Mouse (Mus musculus): ENCODE data around the gene Pheta1.
"Not testable (repeated sequence)": the region's sequence is repeated elsewhere in the genome, so short reads cannot be mapped to it uniquely, and the experiment has no call there.

Pheta1 gene

DNA sequence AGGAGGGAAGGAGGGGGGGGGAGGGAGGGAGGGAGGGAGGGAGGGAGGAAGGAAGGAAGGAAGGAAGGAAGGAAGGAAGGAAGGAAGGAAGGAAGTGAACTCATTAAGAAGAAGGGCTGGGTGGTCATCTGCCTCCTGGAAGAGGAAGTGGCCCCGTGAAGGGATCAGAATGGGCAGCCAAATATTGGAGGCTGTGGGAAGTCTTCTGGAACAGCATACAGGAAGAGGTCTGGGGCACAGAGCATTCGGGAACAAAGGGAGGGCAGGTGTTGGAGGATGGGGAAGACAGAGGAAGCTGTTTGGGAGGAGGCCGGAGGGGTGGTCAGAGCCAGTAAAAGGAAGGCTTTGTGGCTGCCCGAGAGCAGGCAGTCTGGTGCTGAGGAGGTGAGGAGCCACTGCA is 3.4 kb upstream of the Pheta1 start:
- DNase-seq (ENCODE audit: low read depth): no peak

DNA sequence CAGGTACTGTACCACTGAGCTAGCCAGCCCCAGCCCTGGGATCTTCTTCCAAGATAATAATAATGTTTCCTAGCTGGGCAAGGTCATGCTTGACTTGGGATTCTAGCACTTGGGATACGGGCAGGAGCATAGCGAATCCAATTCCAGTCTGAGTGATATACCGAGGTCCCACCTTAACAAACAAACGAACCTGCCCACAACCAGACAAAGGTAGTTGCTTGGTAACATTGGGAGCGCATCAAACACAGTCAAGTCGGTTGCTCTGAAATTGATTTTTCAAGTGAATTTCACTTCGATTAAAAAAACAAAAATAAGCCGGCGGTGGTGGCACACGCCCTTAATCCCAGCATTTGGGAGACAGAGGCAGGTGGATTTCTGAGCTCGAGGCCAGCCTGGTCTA is 2.5 kb upstream of the Pheta1 start:
- DNase-seq (ENCODE audit: low read depth): no peak

DNA sequence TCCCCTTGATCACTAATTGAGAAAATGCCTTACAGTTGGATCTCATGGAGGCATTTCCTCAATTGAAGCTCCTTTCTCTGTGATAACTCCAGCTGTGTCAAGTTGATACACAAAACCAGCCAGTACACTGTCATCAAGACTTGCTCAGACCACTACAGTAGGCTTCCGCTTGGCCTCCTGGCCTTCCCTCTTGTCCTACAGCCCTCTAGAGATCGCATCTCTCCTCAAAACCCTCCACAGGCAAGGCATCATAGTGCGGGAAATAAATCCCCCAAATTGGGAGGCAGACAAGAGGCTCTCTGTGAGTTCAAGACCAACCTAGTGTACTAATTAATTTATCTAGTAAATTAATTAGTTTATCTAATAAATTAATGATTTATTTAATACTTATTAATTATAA is 1.5 kb upstream of the Pheta1 start:
- not testable (repeated sequence) for DNase-seq (ENCODE audit: low read depth)

DNA sequence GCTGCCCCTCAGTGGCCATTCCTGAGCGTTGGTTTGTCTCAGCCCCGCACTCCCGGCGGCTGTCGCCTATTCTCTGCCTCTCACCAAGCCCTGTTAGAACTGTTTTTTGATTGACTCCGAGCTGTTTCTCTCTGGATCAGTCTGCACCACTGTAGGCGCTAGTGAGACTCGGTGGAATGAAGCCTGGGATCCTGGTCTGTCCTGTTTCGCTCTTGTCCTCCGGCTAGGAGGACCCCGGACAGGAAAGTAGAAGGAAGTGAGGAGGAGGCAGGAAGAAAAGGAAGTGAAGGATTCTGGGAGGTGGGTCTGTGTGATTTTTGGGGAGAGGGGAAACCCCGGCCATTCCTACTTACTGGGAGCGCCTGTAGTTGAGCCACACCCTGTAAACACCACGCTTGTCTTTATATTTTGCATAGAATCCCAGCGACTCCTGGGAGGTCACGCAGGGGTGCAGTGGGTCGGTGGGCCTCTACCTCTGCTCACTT is 707 bp upstream of the Pheta1 start:
- peak; percentile 53 for DNase-seq (ENCODE audit: low read depth)

- DNase-seq (ENCODE audit: low read depth): no peak
Measured at GRCm38 (mm10) chr5:121849478-121850349, 930 bp downstream of the Pheta1 start.

DNA sequence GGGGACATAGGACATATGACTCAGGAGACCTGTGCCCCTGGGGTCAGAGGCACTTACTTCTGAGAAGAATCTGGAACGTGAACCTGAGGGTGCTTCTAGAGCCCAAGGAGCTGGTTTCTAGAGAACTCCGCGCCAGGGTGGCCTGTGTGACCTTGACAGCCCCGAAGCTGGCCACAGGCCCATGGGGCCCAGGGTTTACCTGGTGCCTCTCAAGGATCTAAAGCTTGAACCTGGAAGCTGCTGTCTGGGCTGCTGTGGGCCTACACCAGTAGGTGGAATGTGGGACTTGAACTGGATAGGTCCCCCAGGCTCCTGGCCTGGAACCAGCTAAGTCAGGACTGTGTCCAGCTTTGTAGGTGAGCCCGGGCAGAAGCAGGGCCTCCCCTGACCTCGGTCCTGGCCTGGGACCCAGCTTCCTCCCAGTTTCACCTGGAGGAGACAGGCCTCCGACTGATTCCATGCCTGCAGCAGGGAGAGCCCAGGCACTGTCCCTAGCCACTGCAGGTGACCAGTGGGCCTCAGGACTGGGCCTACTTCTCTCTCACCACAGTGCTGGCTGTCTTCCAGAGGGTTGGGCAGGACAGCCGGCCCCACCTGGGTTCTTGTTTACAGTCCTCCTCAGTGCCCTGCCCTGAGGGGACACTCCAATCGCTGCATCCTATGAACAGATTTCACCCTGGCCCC is 4.7 kb downstream of the Pheta1 start:
- DNase-seq (ENCODE audit: low read depth): no peak

DNA sequence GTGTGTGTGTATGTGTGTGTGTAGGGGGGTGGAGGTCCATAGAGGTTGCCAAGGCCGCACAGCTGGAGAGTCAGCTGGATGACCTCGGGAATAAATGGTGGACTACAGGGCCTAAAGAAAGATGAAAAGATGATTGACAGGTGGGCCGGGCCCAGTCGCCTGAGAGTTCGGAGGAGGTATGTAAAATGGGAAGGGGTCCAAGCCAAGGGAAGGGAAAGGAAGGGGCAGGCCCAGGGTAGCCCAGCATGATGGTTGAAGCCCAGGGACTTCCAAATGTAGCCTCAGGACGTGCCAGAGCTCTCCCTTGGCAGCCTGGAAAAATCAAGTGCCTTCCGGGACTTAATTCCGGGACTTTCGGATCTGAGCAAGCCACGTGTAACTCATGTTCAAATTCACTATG is 6.0 kb downstream of the Pheta1 start:
- no peak for DNase-seq (ENCODE audit: low read depth)

- no peak for DNase-seq (ENCODE audit: low read depth)
Measured at GRCm38 (mm10) chr5:121856740-121857139, 8.0 kb downstream of the Pheta1 start.

DNA sequence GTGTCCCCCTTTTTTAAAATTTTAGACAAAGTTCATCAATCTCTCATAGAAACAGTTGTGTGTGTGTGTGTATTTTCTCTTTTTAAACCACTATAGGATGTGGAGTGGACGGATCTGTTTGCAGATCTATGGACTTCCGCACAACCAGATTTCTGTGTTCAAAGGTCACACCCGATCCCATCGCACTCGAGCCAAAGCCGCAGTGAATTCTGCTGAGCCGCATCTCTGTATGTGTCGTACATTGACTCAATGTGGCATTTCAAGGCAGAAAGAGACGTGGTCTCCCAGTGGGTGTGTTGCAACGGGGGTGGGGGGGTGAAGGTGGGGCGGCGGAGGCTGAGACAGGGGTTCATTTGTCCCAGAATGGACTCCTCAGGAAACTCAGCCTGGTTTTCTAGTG is 9.6 kb downstream of the Pheta1 start:
- no peak for DNase-seq (ENCODE audit: low read depth)

DNA sequence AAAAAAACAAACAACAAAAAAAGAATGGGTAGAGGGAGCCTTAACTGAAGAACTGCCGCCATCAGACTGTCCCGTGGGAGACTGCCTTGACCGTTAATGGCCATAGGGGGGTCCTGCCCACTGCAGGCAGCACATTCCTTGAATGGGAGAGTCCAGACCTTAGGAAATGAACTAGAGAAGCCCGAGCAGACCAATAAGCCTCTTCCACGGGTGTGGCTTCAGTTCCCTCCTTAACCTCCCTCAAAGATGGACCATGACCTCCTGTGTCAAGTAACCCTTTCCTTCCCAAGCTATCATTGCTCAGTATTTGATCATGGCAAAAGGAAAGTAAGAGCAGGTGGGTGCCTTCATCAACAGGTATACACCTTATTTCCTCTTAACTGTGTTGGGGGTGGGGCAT is 13.2 kb downstream of the Pheta1 start:
- DNase-seq (ENCODE audit: low read depth): no peak

GRCm38 (mm10) chr5:121864330-121864729 is 15.5 kb downstream of the Pheta1 start:
- no peak for DNase-seq (ENCODE audit: low read depth)

DNA sequence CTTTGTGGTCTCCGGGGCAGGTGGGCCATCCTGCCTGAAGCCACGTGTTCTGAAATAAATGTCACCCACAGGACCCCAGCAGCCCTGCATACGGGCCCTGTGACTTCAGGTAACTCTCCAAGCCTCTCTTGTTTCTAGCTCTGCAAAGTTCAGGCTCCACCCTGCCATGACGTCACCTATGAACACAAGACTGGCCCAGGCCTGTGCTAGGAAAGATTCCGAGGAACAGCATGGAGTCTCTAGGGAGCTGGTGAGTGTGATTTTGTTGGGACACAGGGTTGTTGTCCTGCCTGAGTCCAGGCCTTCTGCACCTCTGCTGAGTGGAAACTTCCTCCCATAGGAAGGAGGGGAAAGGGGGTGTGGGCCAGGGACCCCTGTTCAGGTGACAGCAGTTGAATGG is 19.2 kb downstream of the Pheta1 start:
- no peak for DNase-seq (ENCODE audit: low read depth)

GRCm38 (mm10) chr5:121870832-121871231 is 22.0 kb downstream of the Pheta1 start:
- no peak for DNase-seq (ENCODE audit: low read depth)

DNA sequence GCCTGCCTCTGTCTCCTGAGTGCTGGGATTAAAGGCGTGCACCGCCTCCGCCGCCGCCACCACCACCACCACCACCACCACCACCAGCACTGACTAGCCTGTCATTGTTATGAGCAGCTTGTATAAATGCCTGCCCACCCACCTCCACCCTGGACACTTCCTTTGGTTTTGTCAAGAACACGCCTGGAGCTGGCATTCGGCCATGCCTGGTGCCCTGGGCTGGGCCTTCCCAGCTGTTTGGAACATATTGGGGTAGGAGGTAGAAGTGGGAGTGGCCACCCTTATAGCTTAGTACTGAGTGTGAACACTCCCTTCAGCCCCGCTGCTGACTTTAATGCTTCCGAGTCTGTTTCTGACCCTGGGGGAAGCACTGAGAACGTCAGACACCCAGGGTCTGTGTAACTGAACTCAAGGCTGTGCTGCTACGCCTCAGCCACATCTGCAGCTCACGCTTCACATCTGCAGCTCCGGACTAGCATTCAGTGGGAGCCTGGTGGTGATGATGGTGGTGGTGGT is 22.8 kb downstream of the Pheta1 start:
- no peak for DNase-seq (ENCODE audit: low read depth)

DNA sequence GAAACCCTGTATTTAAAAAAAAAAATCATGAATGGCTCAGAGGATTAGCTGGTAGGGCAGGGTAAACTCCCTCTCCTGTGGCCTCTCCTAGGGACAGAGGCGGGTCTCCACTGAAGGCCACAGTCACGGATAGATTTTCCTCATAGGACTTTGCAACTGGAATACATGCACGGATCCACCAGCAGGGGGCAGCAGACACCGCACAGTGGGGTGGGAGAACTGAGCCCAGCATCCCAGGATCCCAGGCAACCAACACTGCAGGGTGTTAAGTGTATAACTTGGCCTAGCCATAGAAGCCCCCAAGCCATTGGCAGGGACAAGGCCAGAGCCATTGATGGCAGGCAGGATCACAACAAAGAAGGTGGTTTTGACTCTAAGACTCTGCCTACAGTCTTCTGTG is 23.4 kb downstream of the Pheta1 start:
- DNase-seq (ENCODE audit: low read depth): peak; percentile 34

DNA sequence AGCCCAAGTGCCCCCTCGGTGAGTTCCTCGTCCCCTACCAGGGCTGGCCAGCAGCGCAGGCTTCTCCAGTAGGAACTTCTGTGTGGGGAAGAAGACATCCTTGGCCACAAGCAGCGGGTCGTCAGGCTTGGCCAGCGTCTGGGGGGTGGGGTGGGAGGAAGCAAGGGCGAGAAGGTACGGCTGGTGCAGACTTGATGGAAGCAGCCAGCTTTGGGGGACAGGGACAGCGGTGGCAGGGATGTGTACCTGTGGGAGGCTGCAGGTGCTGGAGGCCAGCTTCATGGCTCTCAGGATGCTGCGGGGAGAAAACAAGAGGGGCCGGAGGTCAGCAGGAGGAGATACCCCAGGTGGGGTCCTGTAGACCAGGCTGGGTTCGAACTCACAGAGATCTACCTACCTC is 26.3 kb downstream of the Pheta1 start:
- DNase-seq (ENCODE audit: low read depth): no peak

GRCm38 (mm10) chr5:121876901-121877300 is 28.1 kb downstream of the Pheta1 start:
- DNase-seq (ENCODE audit: low read depth): no peak

GRCm38 (mm10) chr5:121878703-121879102 is 29.9 kb downstream of the Pheta1 start:
- DNase-seq (ENCODE audit: low read depth): no peak

DNA sequence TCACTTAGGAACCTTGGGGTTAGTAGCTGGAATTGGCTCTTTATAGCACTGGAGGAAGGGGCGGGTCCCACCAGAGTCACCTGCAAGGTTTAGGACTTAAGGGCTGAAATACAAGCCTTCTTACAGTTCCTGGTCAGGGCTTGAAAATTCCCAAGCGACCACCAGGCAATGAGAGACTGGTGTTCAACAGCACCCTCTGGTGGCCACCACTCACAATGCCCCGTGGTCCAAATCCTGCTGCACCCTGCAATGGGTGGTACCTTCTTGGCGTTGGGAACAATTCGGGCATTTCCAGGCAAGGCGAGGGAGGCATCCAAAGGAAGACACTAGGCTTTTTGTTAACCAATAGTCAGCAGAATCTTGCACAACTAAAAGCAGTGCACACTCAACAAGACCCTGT is 30.4 kb downstream of the Pheta1 start:
- DNase-seq (ENCODE audit: low read depth): peak; percentile 13

GRCm38 (mm10) chr5:121883356-121883755 is 34.6 kb downstream of the Pheta1 start:
- no peak for DNase-seq (ENCODE audit: low read depth)

GRCm38 (mm10) chr5:121889375-121889774 is 40.6 kb downstream of the Pheta1 start:
- DNase-seq (ENCODE audit: low read depth): no peak

DNA sequence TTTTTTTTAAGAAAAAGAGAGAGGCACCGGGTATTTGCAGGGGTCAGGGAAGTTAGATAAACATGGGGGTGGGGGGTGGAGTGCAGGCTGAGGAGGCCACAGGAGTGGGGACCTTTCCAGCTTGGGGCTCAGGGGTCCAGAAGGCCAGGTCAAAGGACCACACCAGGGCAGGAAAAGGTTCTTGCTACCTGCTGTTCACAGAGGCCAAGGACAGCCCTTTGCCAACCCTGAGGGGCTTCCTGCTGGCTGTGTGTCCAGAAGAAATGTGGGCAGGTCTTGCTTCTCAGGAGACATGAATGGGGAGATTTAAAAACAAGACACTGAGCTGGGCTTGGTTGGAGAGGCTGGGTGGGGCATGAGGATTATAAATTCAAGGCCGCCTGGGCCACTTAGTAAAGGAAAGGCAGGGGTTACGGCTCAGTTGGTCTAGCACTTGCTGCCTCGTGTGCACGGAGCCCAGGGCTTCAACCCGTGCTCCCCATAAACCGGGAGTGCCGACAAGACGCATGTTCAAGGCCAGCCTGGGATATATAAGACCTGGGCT is 41.1 kb downstream of the Pheta1 start:
- no peak for DNase-seq (ENCODE audit: low read depth)

GRCm38 (mm10) chr5:121890925-121891324 is 42.1 kb downstream of the Pheta1 start:
- no peak for DNase-seq (ENCODE audit: low read depth)
